Mouse (Mus musculus) liver, embryonic 14.5 days (tissue): ENCODE measurements at regions not wholly inside any gene's neighbourhood (a gene's known extent, or its start where the extent isn't known, plus 50 kb on each side); places are given as distances from the start of the nearest gene placed in this dataset.

ENCODE experiments used
- CTCF ChIP-seq: IDR thresholded peaks from 2 replicates; pipeline ENCODE4 v1.5.1; 2016; ENCODE audit warnings: antibody characterized with exemption, low read depth, control low read depth
- EP300 ChIP-seq: IDR thresholded peaks from 2 replicates; pipeline ENCODE4 v1.6.1; 2016; ENCODE audit warnings: antibody characterized with exemption, low read depth

- TF ChIP-seq EP300 (no peak), CTCF (no peak)
Measured at GRCm38 (mm10) chr2:50518371-50519128, 221.9 kb upstream of the Mmadhc start.
